ENCODE assay signal across 24 mouse cellular contexts in genomic region chr7:65977286-65977685, GRCm38 (mm10).
"Had no signal": no experiment of that assay in that cellular context is flagged by ENCODE, and none has a peak within 500 bp of the region (broad histone marks: within the 10 kb centered on the region; RNA-seq: fewer than 3 reads in every experiment).

No protein-coding gene starts in this region.

- H3K27ac ChIP-seq: kidney, postnatal 0 days; layer of hippocampus, adult 2 months; liver, embryonic 12.5 days; liver, embryonic 15.5 days; lung, embryonic 15.5 days; midbrain, embryonic 10.5 days; midbrain, embryonic 13.5 days; neural tube, embryonic 13.5 days had no signal

- H3K4me3 ChIP-seq: layer of hippocampus, adult 2 months; limb, embryonic 10.5 days; limb, embryonic 13.5 days; liver, embryonic 12.5 days; liver, embryonic 15.5 days; lung, embryonic 15.5 days; megakaryocyte, embryonic 14.5 days; midbrain, embryonic 10.5 days; midbrain, embryonic 13.5 days; myocyte; neural tube, embryonic 13.5 days had no signal

- ATAC-seq: liver, embryonic 12.5 days; midbrain, embryonic 13.5 days; midbrain, embryonic 16.5 days had no signal

- H3K27me3 ChIP-seq: limb, embryonic 13.5 days; liver, embryonic 12.5 days; liver, embryonic 15.5 days; lung, embryonic 15.5 days; megakaryocyte, embryonic 14.5 days; midbrain, embryonic 13.5 days; neural tube, embryonic 13.5 days had no signal

- H3K9ac ChIP-seq: limb, embryonic 13.5 days; liver, embryonic 12.5 days; liver, embryonic 15.5 days; lung, embryonic 15.5 days; midbrain, embryonic 13.5 days; neural tube, embryonic 13.5 days had no signal

- H3K4me1 ChIP-seq: liver, embryonic 12.5 days; liver, embryonic 15.5 days; megakaryocyte, embryonic 14.5 days; midbrain, embryonic 13.5 days; neural tube, embryonic 13.5 days had no signal

- H3K36me3 ChIP-seq: limb, embryonic 10.5 days; limb, embryonic 13.5 days; liver, embryonic 12.5 days; liver, embryonic 15.5 days; lung, embryonic 15.5 days; midbrain, embryonic 10.5 days; midbrain, embryonic 13.5 days; neural tube, embryonic 13.5 days had no signal

- DNase-seq: kidney, postnatal 25 days; layer of hippocampus, adult 9-11 months; liver; lung, adult 18-20 months; lung, postnatal 10 days; lung, postnatal 36 days; retina, postnatal 1 day; right cerebral cortex, postnatal 25 days; thymus, adult 18-20 months; thymus, postnatal 14 days; thymus, postnatal 4 days had no signal
